Mouse (Mus musculus) NIH3T3 (cell line): Measurements from ENCODE around the gene Mgll.
A peak's percentile ranks its signal among the peaks of the same experiment; 100 is the strongest.

ENCODE experiments used
- DNase-seq: peaks from one replicate; pipeline ENCODE4 v3.0.0-alpha.2; 2012; ENCODE audit warnings: low read depth

Mgll gene

GRCm38 (mm10) chr6:88831456-88831855 lies 107.2 kb downstream of the Mgll start:
- peak; percentile 78 for DNase-seq

GRCm38 (mm10) chr6:88832663-88833062 lies 108.5 kb downstream of the Mgll start:
- no peak for DNase-seq

GRCm38 (mm10) chr6:88833340-88834140 lies 109.3 kb downstream of the Mgll start:
- no peak for DNase-seq

- DNase-seq, result no peak
Observed at GRCm38 (mm10) chr6:88835047-88835446, 110.8 kb downstream of the Mgll start.

GRCm38 (mm10) chr6:88836178-88836819 lies 112.1 kb downstream of the Mgll start:
- DNase-seq, result no peak

GRCm38 (mm10) chr6:88837999-88838398 lies 113.8 kb downstream of the Mgll start:
- DNase-seq, result no peak

GRCm38 (mm10) chr6:88838613-88839012 lies 114.4 kb downstream of the Mgll start:
- no peak for DNase-seq

- no peak for DNase-seq
Observed at GRCm38 (mm10) chr6:88839135-88839970, 115.1 kb downstream of the Mgll start.

- DNase-seq, result no peak
Observed at GRCm38 (mm10) chr6:88840211-88840610, 116.0 kb downstream of the Mgll start.

GRCm38 (mm10) chr6:88840791-88841513 lies 116.7 kb downstream of the Mgll start:
- no peak for DNase-seq

GRCm38 (mm10) chr6:88841514-88841780 lies 117.2 kb downstream of the Mgll start:
- no peak for DNase-seq

- DNase-seq, result peak; percentile 100
Observed at GRCm38 (mm10) chr6:88841781-88842689, 117.8 kb downstream of the Mgll start, which contains the start of gene Abtb1. Gene Abtb1, minus strand, starts transcription at chr6:88841984.

- peak; percentile 47 for DNase-seq
Observed at GRCm38 (mm10) chr6:88842731-88843151, 118.5 kb downstream of the Mgll start.

- DNase-seq, result no peak
Observed at GRCm38 (mm10) chr6:88843241-88843640, 119.0 kb downstream of the Mgll start.

- DNase-seq, result no peak
Observed at GRCm38 (mm10) chr6:88843781-88844725, 119.8 kb downstream of the Mgll start.

GRCm38 (mm10) chr6:88844901-88845565 lies 120.8 kb downstream of the Mgll start:
- no peak for DNase-seq

GRCm38 (mm10) chr6:88847571-88847970 lies 123.4 kb downstream of the Mgll start:
- DNase-seq, result no peak

- peak; percentile 39 for DNase-seq
Observed at GRCm38 (mm10) chr6:88849270-88849669, 125.1 kb downstream of the Mgll start.

GRCm38 (mm10) chr6:88850034-88850433 lies 125.8 kb downstream of the Mgll start:
- no peak for DNase-seq
